19 mouse cellular contexts compared by ENCODE assay signal in the genomic region with DNA sequence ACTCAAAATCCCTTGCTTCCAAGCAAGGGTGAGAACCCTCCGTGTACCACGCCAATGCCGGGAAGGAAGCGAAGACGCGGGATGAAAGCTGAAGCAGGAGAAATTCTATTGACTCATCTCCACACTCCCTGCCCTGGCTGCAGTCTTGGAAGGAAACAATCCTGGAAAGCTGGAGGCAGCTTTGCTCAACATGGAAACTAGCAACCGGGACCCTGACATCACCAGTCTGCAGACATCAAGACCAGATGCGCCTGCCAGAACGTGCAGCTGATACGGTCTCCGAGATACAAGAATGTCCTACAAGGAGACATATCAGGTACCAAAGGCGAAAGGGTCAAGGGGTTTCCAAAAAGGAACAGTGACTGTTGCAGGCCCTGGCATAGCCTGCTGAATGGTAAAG.
"Had no signal": no experiment of that assay in that cellular context is flagged by ENCODE, and none has a peak within 500 bp of the region (broad histone marks: within the 10 kb centered on the region; RNA-seq: fewer than 3 reads in every experiment).

No protein-coding gene starts in this region.

- H3K36me3 ChIP-seq: midbrain, embryonic 12.5 days; neural tube, embryonic 13.5 days; neural tube, embryonic 15.5 days had no signal

- H3K9me3 ChIP-seq: midbrain, embryonic 10.5 days; midbrain, embryonic 12.5 days; neural tube, embryonic 13.5 days; neural tube, embryonic 15.5 days had no signal

- ATAC-seq: midbrain, embryonic 16.5 days had no signal

- DNase-seq: lung, adult 18-20 months; lung, embryonic 14.5 days; lung, postnatal 10 days; lung, postnatal 4 days; midbrain, embryonic 14.5 days; retina, postnatal 1 day; right cerebral cortex, adult 18-20 months; right cerebral cortex, postnatal 25 days; right cerebral cortex, postnatal 4 days; spleen, adult 18-20 months; thymus, adult 18-20 months; thymus, postnatal 14 days; thymus, postnatal 36 days had no signal

- H3K27ac ChIP-seq: midbrain, embryonic 10.5 days; midbrain, embryonic 12.5 days; neural tube, embryonic 13.5 days; neural tube, embryonic 15.5 days had no signal

- H3K4me3 ChIP-seq: midbrain, embryonic 10.5 days; midbrain, embryonic 12.5 days; myocyte; neural tube, embryonic 13.5 days; neural tube, embryonic 15.5 days had no signal

- H3K9ac ChIP-seq: lung, embryonic 14.5 days; midbrain, embryonic 12.5 days; neural tube, embryonic 13.5 days; neural tube, embryonic 15.5 days had no signal

- H3K4me2 ChIP-seq: lung, embryonic 14.5 days; midbrain, embryonic 12.5 days; neural tube, embryonic 13.5 days; neural tube, embryonic 15.5 days had no signal
